Mouse (Mus musculus): ENCODE measurements around the gene Ermap. TPM values are rescaled to one million over a fixed set of nuclear protein-coding genes. Genes with fewer than 3 reads are reported as not detected.

Ermap gene
- polyA plus RNA-seq, 1 experiment from 2014 or later: 0.41 TPM

DNA sequence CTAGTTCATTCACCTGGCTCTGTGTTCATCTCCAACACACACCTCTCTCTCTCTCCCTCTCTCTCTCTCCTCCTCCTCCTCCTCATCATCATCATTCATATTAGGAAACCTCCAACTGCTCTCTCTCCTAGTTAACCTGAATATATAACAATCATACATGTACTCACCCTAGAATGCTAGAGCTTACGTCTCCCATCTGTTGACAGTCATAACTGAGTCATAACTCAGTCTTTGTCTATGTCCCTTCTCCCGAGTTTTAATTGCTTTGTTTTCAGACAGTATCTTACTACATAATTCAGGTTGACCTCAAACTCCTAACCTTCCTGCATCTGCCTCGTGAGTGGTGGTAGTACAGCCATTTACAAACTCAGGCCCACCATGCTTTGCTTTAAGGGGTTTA, 1.5 kb upstream of the Ermap start:
- Histone ChIP-seq H3K36me3 (ENCODE audit: control insufficient read depth, insufficient read depth, low read length) (no peaks in the 10 kb centered on the region), H3K9me3 (replicated peaks; ENCODE audit: control insufficient read depth, low read length) (no peaks in the 10 kb centered on the region), H3K27ac (ENCODE audit: low read depth, low read length) (no peak overlapping the region), H3K9ac (ENCODE audit: low read length) (no peak overlapping the region), H3K4me3 (ENCODE audit: low read depth, low read length) (no peak overlapping the region), H3K4me1 (ENCODE audit: control insufficient read depth, insufficient read depth, low read length) (peaks cover 2% of the 10 kb centered on the region; the same call in 1 of the 2 replicates), H3K27me3 (replicated peaks; ENCODE audit: control insufficient read depth, insufficient read depth, low read length) (no peaks in the 10 kb centered on the region), H3K4me2 (ENCODE audit: low read length) (no peak overlapping the region)
- ATAC-seq (no peak), DNase-seq (ENCODE audit: low spot score) (no peak)
- WGBS: 74% methylated on average over 3 of the region's 3 CpGs

DNA sequence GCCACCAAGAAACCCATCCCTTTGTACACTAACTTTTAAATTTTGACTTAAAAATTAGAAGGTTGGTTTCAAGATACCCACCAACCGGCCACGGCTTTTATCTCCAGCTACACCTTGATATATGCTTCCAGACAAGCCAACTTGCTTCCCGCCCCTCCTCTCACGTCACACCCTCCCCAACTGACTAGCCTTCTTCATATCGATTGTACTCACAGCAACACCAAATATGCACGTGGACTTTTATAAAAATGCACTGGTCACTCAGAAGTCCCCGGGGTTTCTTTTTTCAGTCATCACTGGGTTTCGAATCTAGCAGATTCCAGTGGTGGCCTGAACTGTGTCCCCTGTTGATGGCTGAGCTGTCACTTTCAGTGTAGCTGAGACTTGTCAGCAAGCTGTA, 807 bp upstream of the Ermap start:
- no peaks in the 10 kb centered on the region for H3K27me3 ChIP-seq (replicated peaks; ENCODE audit: control insufficient read depth, insufficient read depth, low read length)
- H3K4me2 ChIP-seq (ENCODE audit: low read length): no peak overlapping the region
- H3K27ac ChIP-seq (ENCODE audit: low read depth, low read length): no peak overlapping the region
- no peak for DNase-seq (ENCODE audit: low spot score)
- H3K9me3 ChIP-seq (replicated peaks; ENCODE audit: control insufficient read depth, low read length): no peaks in the 10 kb centered on the region
- H3K9ac ChIP-seq (ENCODE audit: low read length): no peak overlapping the region
- no peak for ATAC-seq
- H3K36me3 ChIP-seq (ENCODE audit: control insufficient read depth, insufficient read depth, low read length): no peaks in the 10 kb centered on the region
- H3K4me3 ChIP-seq (ENCODE audit: low read depth, low read length): no peak overlapping the region
- no peaks in the 10 kb centered on the region for H3K4me1 ChIP-seq (ENCODE audit: control insufficient read depth, insufficient read depth, low read length)
- 88% methylated on average over 8 of the region's 8 CpGs for WGBS

- no peaks in the 10 kb centered on the region for H3K4me1 ChIP-seq (ENCODE audit: control insufficient read depth, insufficient read depth, low read length)
- no peak for DNase-seq (ENCODE audit: low spot score)
- no peaks in the 10 kb centered on the region for H3K36me3 ChIP-seq (ENCODE audit: control insufficient read depth, insufficient read depth, low read length)
- H3K4me3 ChIP-seq (ENCODE audit: low read depth, low read length): no peak overlapping the region
- ATAC-seq: no peak
- no peak overlapping the region for H3K4me2 ChIP-seq (ENCODE audit: low read length)
- WGBS: 64% methylated on average over 6 of the region's 6 CpGs
- H3K9me3 ChIP-seq (replicated peaks; ENCODE audit: control insufficient read depth, low read length): no peaks in the 10 kb centered on the region
- no peak overlapping the region for H3K27ac ChIP-seq (ENCODE audit: low read depth, low read length)
- no peaks in the 10 kb centered on the region for H3K27me3 ChIP-seq (replicated peaks; ENCODE audit: control insufficient read depth, insufficient read depth, low read length)
- no peak overlapping the region for H3K9ac ChIP-seq (ENCODE audit: low read length)
Observed at GRCm38 (mm10) chr4:119189392-119189791, 419 bp downstream of the Ermap start.

- no peaks in the 10 kb centered on the region for H3K36me3 ChIP-seq (ENCODE audit: control insufficient read depth, insufficient read depth, low read length)
- no peaks in the 10 kb centered on the region for H3K27me3 ChIP-seq (replicated peaks; ENCODE audit: control insufficient read depth, insufficient read depth, low read length)
- WGBS: 61% methylated on average over 11 of the region's 11 CpGs
- H3K4me2 ChIP-seq (ENCODE audit: low read length): no peak overlapping the region
- no peak overlapping the region for H3K4me3 ChIP-seq (ENCODE audit: low read depth, low read length)
- H3K9ac ChIP-seq (ENCODE audit: low read length): no peak overlapping the region
- no peak overlapping the region for H3K27ac ChIP-seq (ENCODE audit: low read depth, low read length)
- ATAC-seq (no peak), DNase-seq (ENCODE audit: low spot score) (no peak)
- no peaks in the 10 kb centered on the region for H3K9me3 ChIP-seq (replicated peaks; ENCODE audit: control insufficient read depth, low read length)
- H3K4me1 ChIP-seq (ENCODE audit: control insufficient read depth, insufficient read depth, low read length): no peaks in the 10 kb centered on the region
Observed at GRCm38 (mm10) chr4:119188060-119188785, 1.6 kb downstream of the Ermap start.

DNA sequence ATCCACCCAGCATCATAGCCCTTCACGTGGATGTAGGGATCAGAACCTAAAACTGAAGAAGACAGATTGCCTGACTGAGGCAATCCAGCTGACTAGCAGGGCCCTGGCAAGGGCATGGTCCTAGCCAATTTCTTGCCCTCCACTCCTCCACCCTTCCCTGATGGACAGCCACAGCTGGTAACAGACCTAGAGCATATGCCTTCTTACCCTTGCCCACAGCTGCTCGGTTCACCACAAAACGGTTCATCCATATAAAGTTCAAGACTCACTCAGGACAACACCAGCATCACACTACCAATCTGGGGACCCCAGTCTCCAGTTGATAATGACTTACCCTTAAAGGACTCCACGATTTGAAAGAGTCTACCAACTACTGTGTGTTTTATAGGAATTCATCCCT, 4.0 kb downstream of the Ermap start:
- DNase-seq (ENCODE audit: low spot score) (no peak), ATAC-seq (no peak)
- H3K9me3 ChIP-seq (replicated peaks; ENCODE audit: control insufficient read depth, low read length): no peaks in the 10 kb centered on the region
- no peak overlapping the region for H3K9ac ChIP-seq (ENCODE audit: low read length)
- H3K27ac ChIP-seq (ENCODE audit: low read depth, low read length): no peak overlapping the region
- no peak overlapping the region for H3K4me2 ChIP-seq (ENCODE audit: low read length)
- no peaks in the 10 kb centered on the region for H3K27me3 ChIP-seq (replicated peaks; ENCODE audit: control insufficient read depth, insufficient read depth, low read length)
- no peaks in the 10 kb centered on the region for H3K4me1 ChIP-seq (ENCODE audit: control insufficient read depth, insufficient read depth, low read length)
- whole genome bisulfite sequencing: 85% methylated on average over 4 of the region's 4 CpGs
- no peak overlapping the region for H3K4me3 ChIP-seq (ENCODE audit: low read depth, low read length)
- no peaks in the 10 kb centered on the region for H3K36me3 ChIP-seq (ENCODE audit: control insufficient read depth, insufficient read depth, low read length)

GRCm38 (mm10) chr4:119183525-119183924, 6.3 kb downstream of the Ermap start:
- Histone ChIP-seq H3K9me3 (replicated peaks; ENCODE audit: control insufficient read depth, low read length) (no peaks in the 10 kb centered on the region), H3K27me3 (replicated peaks; ENCODE audit: control insufficient read depth, insufficient read depth, low read length) (no peaks in the 10 kb centered on the region), H3K9ac (ENCODE audit: low read length) (no peak overlapping the region), H3K4me3 (ENCODE audit: low read depth, low read length) (no peak overlapping the region), H3K36me3 (ENCODE audit: control insufficient read depth, insufficient read depth, low read length) (no peaks in the 10 kb centered on the region), H3K4me1 (ENCODE audit: control insufficient read depth, insufficient read depth, low read length) (no peaks in the 10 kb centered on the region), H3K4me2 (ENCODE audit: low read length) (no peak overlapping the region), H3K27ac (ENCODE audit: low read depth, low read length) (no peak overlapping the region)
- 58% methylated on average over 1 of the region's 1 CpGs for WGBS
- no peak for ATAC-seq
- no peak for DNase-seq (ENCODE audit: low spot score)

- Histone ChIP-seq H3K27me3 (replicated peaks; ENCODE audit: control insufficient read depth, insufficient read depth, low read length) (no peaks in the 10 kb centered on the region), H3K9me3 (replicated peaks; ENCODE audit: control insufficient read depth, low read length) (no peaks in the 10 kb centered on the region), H3K4me3 (ENCODE audit: low read depth, low read length) (no peak overlapping the region), H3K4me2 (ENCODE audit: low read length) (no peak overlapping the region), H3K36me3 (ENCODE audit: control insufficient read depth, insufficient read depth, low read length) (no peaks in the 10 kb centered on the region), H3K9ac (ENCODE audit: low read length) (no peak overlapping the region), H3K27ac (ENCODE audit: low read depth, low read length) (no peak overlapping the region), H3K4me1 (ENCODE audit: control insufficient read depth, insufficient read depth, low read length) (no peaks in the 10 kb centered on the region)
- ATAC-seq (no peak), DNase-seq (ENCODE audit: low spot score) (no peak)
- WGBS: 89% methylated on average over 9 of the region's 9 CpGs
Observed at GRCm38 (mm10) chr4:119181456-119181855, 8.4 kb downstream of the Ermap start.

DNA sequence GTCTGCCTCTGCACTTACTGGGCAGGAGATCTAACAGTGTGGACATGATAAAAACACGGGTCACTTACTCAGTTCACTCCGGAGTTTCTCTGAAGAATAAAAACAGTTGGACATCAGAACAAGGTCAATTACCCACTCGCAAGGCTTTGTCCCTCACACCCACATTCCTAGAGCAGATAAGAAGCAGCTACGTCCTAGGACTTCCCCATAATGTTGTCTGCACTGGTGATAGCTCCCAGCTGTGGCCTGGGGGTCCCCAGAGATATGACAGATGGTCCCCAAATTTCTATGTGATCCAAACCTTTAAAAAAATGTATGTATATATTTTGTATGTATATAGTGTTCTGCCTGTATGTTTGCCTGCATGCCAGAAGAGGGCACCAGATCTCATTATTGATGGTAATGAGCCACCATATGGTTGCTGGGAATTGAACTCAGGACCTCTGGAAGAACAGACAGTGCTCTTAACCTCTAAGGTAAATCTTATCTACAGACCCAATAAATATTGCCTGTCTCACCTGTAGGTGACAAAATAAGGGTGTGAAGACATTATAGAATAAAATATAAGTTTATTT, 9.6 kb downstream of the Ermap start:
- no peak for ATAC-seq
- H3K9me3 ChIP-seq (replicated peaks; ENCODE audit: control insufficient read depth, low read length): no peaks in the 10 kb centered on the region
- 53% methylated on average over 4 of the region's 4 CpGs for WGBS

DNA sequence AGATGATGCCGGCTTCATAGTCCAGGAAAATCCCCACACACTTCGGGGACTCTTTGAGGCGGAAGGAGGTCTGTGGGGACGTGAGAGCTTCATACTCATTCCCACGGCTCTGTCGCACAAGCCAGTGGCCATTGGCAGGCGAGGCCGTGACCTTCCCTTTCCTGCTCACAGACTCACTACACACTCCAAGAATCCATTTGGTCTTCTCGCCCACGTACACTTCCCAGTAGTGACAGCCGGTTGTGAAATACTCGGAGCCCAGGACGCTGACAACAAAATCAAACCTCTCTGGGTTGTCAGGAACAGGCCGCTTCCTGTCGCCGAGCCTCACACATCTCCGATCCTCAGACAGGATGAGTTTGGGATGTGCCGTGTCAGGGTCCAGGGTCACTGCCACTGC, 11.5 kb downstream of the Ermap start:
- Histone ChIP-seq H3K27me3 (replicated peaks; ENCODE audit: control insufficient read depth, insufficient read depth, low read length) (no peaks in the 10 kb centered on the region), H3K9ac (ENCODE audit: low read length) (no peak overlapping the region), H3K4me2 (ENCODE audit: low read length) (no peak overlapping the region), H3K4me3 (ENCODE audit: low read depth, low read length) (no peak overlapping the region), H3K36me3 (ENCODE audit: control insufficient read depth, insufficient read depth, low read length) (no peaks in the 10 kb centered on the region), H3K4me1 (ENCODE audit: control insufficient read depth, insufficient read depth, low read length) (no peaks in the 10 kb centered on the region), H3K9me3 (replicated peaks; ENCODE audit: control insufficient read depth, low read length) (no peaks in the 10 kb centered on the region), H3K27ac (ENCODE audit: low read depth, low read length) (no peak overlapping the region)
- 83% methylated on average over 18 of the region's 18 CpGs for WGBS
- DNase-seq (ENCODE audit: low spot score): no peak
- ATAC-seq: no peak

More for the DNA sequence above, 9.6 kb downstream of the Ermap start:
- Histone ChIP-seq H3K4me2 (ENCODE audit: low read length) (no peak overlapping the region), H3K4me3 (ENCODE audit: low read depth, low read length) (no peak overlapping the region), H3K36me3 (ENCODE audit: control insufficient read depth, insufficient read depth, low read length) (no peaks in the 10 kb centered on the region), H3K4me1 (ENCODE audit: control insufficient read depth, insufficient read depth, low read length) (no peaks in the 10 kb centered on the region), H3K27ac (ENCODE audit: low read depth, low read length) (no peak overlapping the region), H3K9ac (ENCODE audit: low read length) (no peak overlapping the region), H3K27me3 (replicated peaks; ENCODE audit: control insufficient read depth, insufficient read depth, low read length) (no peaks in the 10 kb centered on the region)
- DNase-seq (ENCODE audit: low spot score): no peak
